Mouse (Mus musculus): Measurements from ENCODE around the gene Krtap5-4. TPM values are rescaled to one million over a fixed set of nuclear protein-coding genes. Genes with fewer than 3 reads are reported as not detected.
"Not testable (repeated sequence)": the region's sequence is repeated elsewhere in the genome, so short reads cannot be mapped to it uniquely, and the experiment has no call there.

The Krtap5-4 gene
- not detected in 2 replicates for polyA plus RNA-seq (2014; fragmentation: Nextera tagmentation; extraction: Ambion mirVana)

DNA sequence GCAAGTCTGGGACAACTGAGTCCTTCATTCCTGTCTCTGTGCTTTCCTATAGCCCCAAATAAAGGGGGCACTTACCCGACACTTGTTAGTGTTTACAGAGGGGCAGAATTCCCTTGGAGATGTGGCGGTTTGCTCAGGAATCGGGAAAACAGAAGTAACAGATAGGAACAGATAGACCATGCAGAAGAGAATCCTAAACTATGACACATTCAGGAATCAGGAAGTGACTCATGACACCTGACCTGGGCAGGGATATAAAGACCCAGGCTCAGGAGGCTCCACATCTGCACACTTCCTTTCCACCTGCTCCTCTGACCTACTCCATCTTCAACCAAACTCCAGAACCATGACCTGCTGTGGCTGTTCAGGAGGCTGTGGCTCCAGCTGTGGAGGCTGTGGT is at the start of gene Krtap5-4:
Gene Krtap5-4, plus strand, starts transcription at position 301 of the 400 bp plus-strand sequence.
- no peaks in the 10 kb centered on the region for H3K27me3 ChIP-seq (ENCODE audit: control insufficient read depth, insufficient read depth, low read length)
- no peaks in the 10 kb centered on the region for H3K9me3 ChIP-seq (ENCODE audit: control insufficient read depth, low read length)
- no peak within 1 kb of the TSS for H3K9ac ChIP-seq (ENCODE audit: low read length)
- H3K4me1 ChIP-seq (replicated peaks; ENCODE audit: control insufficient read depth, insufficient read depth, low read length): no peaks in the 10 kb centered on the region
- no peak within 1 kb of the TSS for H3K4me2 ChIP-seq (ENCODE audit: low read depth, low read length, severe bottlenecking)
- no peaks in the 10 kb centered on the region for H3K36me3 ChIP-seq (ENCODE audit: control insufficient read depth, insufficient read depth, low read length)
- WGBS: 69% methylated on average over 3 of the region's 3 CpGs
- H3K27ac ChIP-seq (ENCODE audit: low read depth, low read length): no peak within 1 kb of the TSS
- DNase-seq (ENCODE audit: low spot score): no peak
- H3K4me3 ChIP-seq (ENCODE audit: low read depth, low read length): no peak within 1 kb of the TSS
- ATAC-seq (replicated peaks; ENCODE audit: low FRiP score): no peak

DNA sequence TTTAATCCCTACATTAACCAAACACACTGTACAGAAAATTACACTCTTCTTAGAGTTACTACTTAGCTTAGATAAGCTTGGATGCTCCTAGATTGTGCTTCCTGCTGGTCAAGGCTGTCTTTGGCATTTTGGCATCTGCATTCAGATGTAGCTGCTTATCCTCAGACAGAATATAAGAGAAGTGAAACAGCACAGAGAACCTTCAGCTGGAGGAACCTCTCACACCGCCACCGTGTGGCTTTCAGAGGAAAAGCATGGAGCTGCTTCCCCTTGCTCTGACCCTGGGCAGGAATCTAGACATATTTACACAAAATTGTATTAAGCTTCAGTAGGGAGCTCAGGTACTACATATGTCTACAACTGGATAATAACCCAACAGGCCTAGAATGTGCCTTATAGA is 47.8 kb upstream of the Krtap5-4 start:
- Histone ChIP-seq H3K27me3 (ENCODE audit: control insufficient read depth, insufficient read depth, low read length) (no peaks in the 10 kb centered on the region), H3K9ac (ENCODE audit: low read length) (no peak overlapping the region), H3K4me1 (replicated peaks; ENCODE audit: control insufficient read depth, insufficient read depth, low read length) (no peaks in the 10 kb centered on the region), H3K36me3 (ENCODE audit: control insufficient read depth, insufficient read depth, low read length) (no peaks in the 10 kb centered on the region), H3K27ac (ENCODE audit: low read depth, low read length) (no peak overlapping the region), H3K9me3 (ENCODE audit: control insufficient read depth, low read length) (no peaks in the 10 kb centered on the region), H3K4me2 (ENCODE audit: low read depth, low read length, severe bottlenecking) (no peak overlapping the region), H3K4me3 (ENCODE audit: low read depth, low read length) (no peak overlapping the region)
- DNase-seq (ENCODE audit: low spot score) (peak; percentile 55), ATAC-seq (replicated peaks; ENCODE audit: low FRiP score) (no peak)
- 0% methylated on average over 2 of the region's 2 CpGs for WGBS

DNA sequence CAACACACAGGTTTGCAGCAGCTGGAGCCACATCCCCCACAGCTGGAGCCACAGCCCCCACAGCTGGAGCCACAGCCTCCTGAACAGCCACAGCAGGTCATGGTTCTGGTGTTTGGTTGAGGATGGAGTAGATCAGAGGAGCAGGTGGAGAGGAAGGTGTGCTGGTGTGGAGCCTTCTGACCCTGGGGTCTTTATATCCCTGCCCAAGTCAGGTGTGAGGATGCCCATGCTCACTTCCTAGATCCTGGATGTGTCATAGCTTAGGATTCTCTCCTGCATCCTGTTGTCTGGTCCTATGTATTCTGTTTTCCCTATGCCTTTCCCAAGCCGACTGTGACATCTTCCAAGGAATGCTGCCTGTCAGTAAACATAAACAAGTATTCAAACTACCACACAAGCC is 45.1 kb upstream of the Krtap5-4 start, which contains the start of gene Gm2431:
Gene Gm2431, minus strand, starts transcription at position 101 of the 400 bp plus-strand sequence.
- H3K4me3 ChIP-seq (ENCODE audit: low read depth, low read length); H3K9me3 ChIP-seq (ENCODE audit: control insufficient read depth, low read length); DNase-seq (ENCODE audit: low spot score); H3K4me1 ChIP-seq (replicated peaks; ENCODE audit: control insufficient read depth, insufficient read depth, low read length); H3K4me2 ChIP-seq (ENCODE audit: low read depth, low read length, severe bottlenecking); H3K27me3 ChIP-seq (ENCODE audit: control insufficient read depth, insufficient read depth, low read length); H3K9ac ChIP-seq (ENCODE audit: low read length); H3K27ac ChIP-seq (ENCODE audit: low read depth, low read length); ATAC-seq (replicated peaks; ENCODE audit: low FRiP score); H3K36me3 ChIP-seq (ENCODE audit: control insufficient read depth, insufficient read depth, low read length): not testable (repeated sequence)
- 71% methylated on average over 1 of the region's 1 CpGs for WGBS

DNA sequence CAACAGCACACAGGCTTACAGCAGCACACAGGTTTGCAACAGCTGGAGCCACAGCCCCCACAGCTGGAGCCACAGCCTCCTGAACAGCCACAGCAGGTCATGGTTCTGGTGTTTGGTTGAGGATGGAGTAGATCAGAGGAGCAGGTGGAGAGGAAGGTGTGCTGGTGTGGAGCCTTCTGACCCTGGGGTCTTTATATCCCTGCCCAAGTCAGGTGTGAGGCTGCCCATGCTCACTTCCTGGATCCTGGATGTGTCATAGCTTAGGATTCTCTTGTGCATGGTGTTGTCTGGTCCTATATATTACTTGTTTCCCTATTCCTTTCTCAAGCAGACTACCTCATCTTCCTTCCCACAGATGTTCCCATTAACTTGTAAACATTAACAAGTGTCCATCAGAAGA is 29.1 kb upstream of the Krtap5-4 start, which contains the start of gene Gm4559:
Gene Gm4559, minus strand, starts transcription at position 101 of the 400 bp plus-strand sequence.
- H3K36me3 ChIP-seq (ENCODE audit: control insufficient read depth, insufficient read depth, low read length); H3K4me3 ChIP-seq (ENCODE audit: low read depth, low read length); H3K4me1 ChIP-seq (replicated peaks; ENCODE audit: control insufficient read depth, insufficient read depth, low read length); H3K27me3 ChIP-seq (ENCODE audit: control insufficient read depth, insufficient read depth, low read length); H3K9me3 ChIP-seq (ENCODE audit: control insufficient read depth, low read length); H3K9ac ChIP-seq (ENCODE audit: low read length); H3K4me2 ChIP-seq (ENCODE audit: low read depth, low read length, severe bottlenecking); H3K27ac ChIP-seq (ENCODE audit: low read depth, low read length); DNase-seq (ENCODE audit: low spot score); ATAC-seq (replicated peaks; ENCODE audit: low FRiP score): not testable (repeated sequence)

DNA sequence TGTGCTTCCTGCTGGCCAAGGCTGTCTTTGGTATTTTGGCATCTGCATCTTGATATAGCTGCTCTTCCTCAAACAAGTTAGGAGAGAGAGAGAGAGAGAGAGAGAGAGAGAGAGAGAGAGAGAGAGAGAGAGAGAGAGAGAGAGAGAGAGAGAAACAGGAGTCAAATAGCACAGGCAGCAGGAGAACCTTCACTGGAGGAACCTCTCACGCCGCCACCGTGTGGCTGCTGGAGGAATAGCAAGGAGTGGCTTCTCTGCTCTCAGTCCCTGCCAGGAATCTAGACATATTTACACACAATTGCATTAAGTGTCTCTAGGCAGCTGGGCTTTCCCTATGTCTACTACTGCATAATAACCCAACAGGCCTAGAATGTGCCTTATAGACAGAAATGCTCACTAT is 25.2 kb upstream of the Krtap5-4 start:
- H3K4me3 ChIP-seq (ENCODE audit: low read depth, low read length); H3K9ac ChIP-seq (ENCODE audit: low read length); H3K9me3 ChIP-seq (ENCODE audit: control insufficient read depth, low read length); H3K4me2 ChIP-seq (ENCODE audit: low read depth, low read length, severe bottlenecking); H3K27ac ChIP-seq (ENCODE audit: low read depth, low read length); H3K36me3 ChIP-seq (ENCODE audit: control insufficient read depth, insufficient read depth, low read length); ATAC-seq (replicated peaks; ENCODE audit: low FRiP score); H3K4me1 ChIP-seq (replicated peaks; ENCODE audit: control insufficient read depth, insufficient read depth, low read length); H3K27me3 ChIP-seq (ENCODE audit: control insufficient read depth, insufficient read depth, low read length): not testable (repeated sequence)
- peak; percentile 76 for DNase-seq (ENCODE audit: low spot score)
- 0% methylated on average over 3 of the region's 3 CpGs for WGBS

DNA sequence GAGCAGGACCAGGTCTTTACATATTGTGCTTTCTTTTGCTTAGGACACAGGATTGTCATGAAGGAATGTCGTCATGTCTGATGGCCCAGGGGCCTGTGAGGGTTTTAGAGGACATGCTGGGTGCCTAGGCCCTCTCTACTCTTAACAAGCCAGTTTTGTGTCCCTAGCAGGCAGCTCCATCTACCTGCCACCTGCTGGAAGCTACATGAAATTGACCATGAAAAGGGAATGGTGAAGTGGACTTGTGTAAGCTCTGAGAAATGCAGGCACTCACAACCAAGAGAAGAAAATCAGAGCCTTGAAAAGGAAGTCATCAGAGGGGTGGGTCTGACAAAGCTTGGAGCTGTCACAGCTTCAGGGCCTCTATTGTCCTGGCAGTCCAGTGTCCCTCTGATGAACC is 24.1 kb upstream of the Krtap5-4 start:
- not testable (repeated sequence) for H3K27me3 ChIP-seq (ENCODE audit: control insufficient read depth, insufficient read depth, low read length); ATAC-seq (replicated peaks; ENCODE audit: low FRiP score); H3K9ac ChIP-seq (ENCODE audit: low read length); H3K27ac ChIP-seq (ENCODE audit: low read depth, low read length); H3K4me2 ChIP-seq (ENCODE audit: low read depth, low read length, severe bottlenecking); H3K9me3 ChIP-seq (ENCODE audit: control insufficient read depth, low read length); H3K4me3 ChIP-seq (ENCODE audit: low read depth, low read length); H3K36me3 ChIP-seq (ENCODE audit: control insufficient read depth, insufficient read depth, low read length); H3K4me1 ChIP-seq (replicated peaks; ENCODE audit: control insufficient read depth, insufficient read depth, low read length); DNase-seq (ENCODE audit: low spot score)
- WGBS: 52% methylated on average over 1 of the region's 1 CpGs

DNA sequence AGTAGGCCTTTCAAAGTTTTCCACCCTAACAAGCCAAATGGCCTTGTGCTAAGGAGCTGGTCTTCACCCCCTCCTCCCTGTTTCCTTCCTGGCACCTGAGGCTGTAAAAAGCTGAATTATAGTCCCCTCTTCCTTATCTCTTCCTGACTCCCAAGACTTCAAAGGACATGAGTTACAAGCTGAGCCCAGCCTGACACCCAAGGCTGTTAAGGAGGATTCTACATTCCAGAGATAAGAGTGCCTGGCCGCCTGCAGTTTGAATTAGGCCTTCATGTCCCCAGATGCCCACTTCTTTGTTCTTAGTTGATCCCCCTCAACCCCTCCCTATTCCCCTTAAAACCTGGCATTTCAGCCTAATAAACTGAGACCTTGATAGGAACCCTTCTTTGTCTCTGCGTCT is 20.5 kb upstream of the Krtap5-4 start:
- not testable (repeated sequence) for H3K9me3 ChIP-seq (ENCODE audit: control insufficient read depth, low read length); H3K27me3 ChIP-seq (ENCODE audit: control insufficient read depth, insufficient read depth, low read length); H3K27ac ChIP-seq (ENCODE audit: low read depth, low read length); DNase-seq (ENCODE audit: low spot score); H3K9ac ChIP-seq (ENCODE audit: low read length); H3K4me2 ChIP-seq (ENCODE audit: low read depth, low read length, severe bottlenecking); H3K36me3 ChIP-seq (ENCODE audit: control insufficient read depth, insufficient read depth, low read length); ATAC-seq (replicated peaks; ENCODE audit: low FRiP score); H3K4me3 ChIP-seq (ENCODE audit: low read depth, low read length); H3K4me1 ChIP-seq (replicated peaks; ENCODE audit: control insufficient read depth, insufficient read depth, low read length)
- 12% methylated on average over 2 of the region's 2 CpGs for WGBS

DNA sequence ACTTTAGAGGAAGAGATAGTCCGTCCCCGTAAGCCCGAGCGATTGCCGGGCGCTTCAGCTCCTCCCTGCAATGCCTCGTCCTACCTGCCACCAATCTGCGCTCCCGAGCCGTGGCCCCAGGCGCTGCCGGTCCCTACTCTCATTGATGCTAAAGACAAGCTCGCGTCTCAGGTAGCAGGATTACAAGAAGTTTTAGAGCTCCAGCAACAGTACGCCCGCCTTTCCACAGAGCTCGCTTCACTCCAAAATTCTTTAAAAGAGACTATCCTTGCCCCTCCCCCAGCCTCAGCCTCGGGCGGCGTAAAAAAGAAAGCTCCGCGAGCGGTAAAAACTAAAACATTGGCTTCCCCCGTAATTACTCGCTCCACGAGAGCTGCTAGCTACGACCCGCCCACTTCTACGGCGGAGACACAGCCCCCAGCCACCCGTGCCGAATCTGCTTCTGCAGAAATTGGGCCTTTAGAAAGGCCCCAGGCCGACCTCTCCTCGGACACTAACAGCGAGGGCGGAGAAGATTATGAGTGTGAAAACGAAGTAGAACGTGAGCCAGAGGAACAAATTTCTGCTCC is 19.2 kb upstream of the Krtap5-4 start:
- DNase-seq (ENCODE audit: low spot score) (peak; percentile 85), ATAC-seq (replicated peaks; ENCODE audit: low FRiP score) (peak; percentile 85)
- under 1% methylated on average over 38 of the region's 38 CpGs for WGBS

DNA sequence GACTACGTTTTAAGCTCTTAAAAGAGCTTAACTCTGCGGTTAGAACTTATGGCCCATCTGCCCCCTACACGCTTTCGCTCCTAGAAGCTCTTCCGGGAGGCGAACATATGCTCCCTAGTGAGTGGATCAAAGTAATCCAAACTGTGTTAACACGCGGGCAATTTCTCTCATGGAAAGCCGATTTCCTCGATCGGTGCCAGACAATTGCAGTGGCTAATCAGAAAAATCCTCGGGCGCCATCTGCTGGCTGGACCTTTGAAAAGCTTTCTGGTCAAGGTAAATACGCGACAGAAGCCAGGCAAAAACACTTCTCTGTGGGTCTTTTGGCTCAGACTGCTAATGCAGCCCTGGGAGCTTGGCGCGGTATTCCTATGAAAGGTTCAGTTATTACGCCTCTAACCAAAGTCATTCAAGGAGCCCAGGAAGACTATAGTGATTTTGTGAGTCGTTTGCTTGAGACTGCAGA is 18.7 kb upstream of the Krtap5-4 start:
- under 1% methylated on average over 19 of the region's 19 CpGs for WGBS
- peak overlapping the region; percentile 86 for H3K4me2 ChIP-seq (ENCODE audit: low read depth, low read length, severe bottlenecking)

More for the DNA sequence above, 19.2 kb upstream of the Krtap5-4 start:
- Histone ChIP-seq H3K36me3 (ENCODE audit: control insufficient read depth, insufficient read depth, low read length) (no peaks in the 10 kb centered on the region), H3K27me3 (ENCODE audit: control insufficient read depth, insufficient read depth, low read length) (peaks cover 4% of the 10 kb centered on the region; the same call in 1 of the 2 replicates), H3K27ac (ENCODE audit: low read depth, low read length) (peak overlapping the region; percentile 72), H3K9ac (ENCODE audit: low read length) (peak overlapping the region; percentile 73), H3K4me1 (replicated peaks; ENCODE audit: control insufficient read depth, insufficient read depth, low read length) (0 out of 2 replicates have a peak, but pooled peaks cover 6% of the 10 kb centered on the region), H3K4me2 (ENCODE audit: low read depth, low read length, severe bottlenecking) (peak overlapping the region; percentile 86), H3K4me3 (ENCODE audit: low read depth, low read length) (peak overlapping the region; percentile 53), H3K9me3 (ENCODE audit: control insufficient read depth, low read length) (no peaks in the 10 kb centered on the region)

More for the DNA sequence above, 18.7 kb upstream of the Krtap5-4 start:
- Histone ChIP-seq H3K9me3 (ENCODE audit: control insufficient read depth, low read length) (no peaks in the 10 kb centered on the region), H3K4me1 (replicated peaks; ENCODE audit: control insufficient read depth, insufficient read depth, low read length) (0 out of 2 replicates have a peak, but pooled peaks cover 6% of the 10 kb centered on the region), H3K27me3 (ENCODE audit: control insufficient read depth, insufficient read depth, low read length) (peaks cover 4% of the 10 kb centered on the region; the same call in 1 of the 2 replicates), H3K36me3 (ENCODE audit: control insufficient read depth, insufficient read depth, low read length) (no peaks in the 10 kb centered on the region), H3K27ac (ENCODE audit: low read depth, low read length) (peak overlapping the region; percentile 72), H3K4me3 (ENCODE audit: low read depth, low read length) (peak overlapping the region; percentile 53), H3K9ac (ENCODE audit: low read length) (peak overlapping the region; percentile 73)
- DNase-seq (ENCODE audit: low spot score): peak; percentile 96
- ATAC-seq (replicated peaks; ENCODE audit: low FRiP score): peak; percentile 86
